ENCODE assay signal across 13 mouse cellular contexts in genomic region chr10:70264337-70265036, GRCm38 (mm10). TPM values are rescaled to one million over a fixed set of nuclear protein-coding genes. Genes with fewer than 3 reads are reported as not detected.
"Had no signal": no experiment of that assay in that cellular context is flagged by ENCODE, and none has a peak within 500 bp of the region (broad histone marks: within the 10 kb centered on the region; RNA-seq: fewer than 3 reads in every experiment).

No protein-coding gene starts in this region.

- H3K4me3 ChIP-seq: limb, embryonic 15.5 days; liver, embryonic 12.5 days; midbrain, embryonic 13.5 days; myocyte; neural tube, embryonic 15.5 days had no signal

- ATAC-seq: intestine, embryonic 16.5 days; liver, embryonic 12.5 days; midbrain, embryonic 13.5 days had no signal

- H3K36me3 ChIP-seq: limb, embryonic 15.5 days; liver, embryonic 12.5 days; midbrain, embryonic 13.5 days; neural tube, embryonic 15.5 days had no signal

- H3K27ac ChIP-seq: limb, embryonic 15.5 days; liver, embryonic 12.5 days; midbrain, embryonic 13.5 days; neural tube, embryonic 15.5 days had no signal

- H3K4me1 ChIP-seq: limb, embryonic 15.5 days; liver, embryonic 12.5 days; neural tube, embryonic 15.5 days had no signal

- H3K9ac ChIP-seq: limb, embryonic 15.5 days; liver, embryonic 12.5 days; lung, embryonic 14.5 days; midbrain, embryonic 13.5 days; neural tube, embryonic 15.5 days had no signal

- H3K4me2 ChIP-seq: limb, embryonic 15.5 days; liver, embryonic 12.5 days; lung, embryonic 14.5 days; midbrain, embryonic 13.5 days; neural tube, embryonic 15.5 days had no signal

- DNase-seq: layer of hippocampus, adult 9-11 months; layer of hippocampus, postnatal 36 days; lung, embryonic 14.5 days; lung, postnatal 14 days; thymus, adult 2 months; thymus, postnatal 25 days had no signal

- H3K9me3 ChIP-seq: limb, embryonic 15.5 days; liver, embryonic 12.5 days; midbrain, embryonic 13.5 days; neural tube, embryonic 15.5 days had no signal

- H3K27me3 ChIP-seq: limb, embryonic 15.5 days; liver, embryonic 12.5 days; midbrain, embryonic 13.5 days; neural tube, embryonic 15.5 days had no signal

RNA-seq across cellular contexts. Expression of gene Slc16a9, which starts 19.6 kb away (rescaled TPM):
- total RNA-seq: megakaryocyte-erythroid progenitor cell, adult 5-6 weeks had no signal
